Mouse (Mus musculus): ENCODE results near the gene Ddit4. TPM values are rescaled to one million over a fixed set of nuclear protein-coding genes. Genes with fewer than 3 reads are reported as not detected.

Gene Ddit4
- polyA plus RNA-seq, 1 experiment from 2014 or later, result 97.1 TPM

DNA sequence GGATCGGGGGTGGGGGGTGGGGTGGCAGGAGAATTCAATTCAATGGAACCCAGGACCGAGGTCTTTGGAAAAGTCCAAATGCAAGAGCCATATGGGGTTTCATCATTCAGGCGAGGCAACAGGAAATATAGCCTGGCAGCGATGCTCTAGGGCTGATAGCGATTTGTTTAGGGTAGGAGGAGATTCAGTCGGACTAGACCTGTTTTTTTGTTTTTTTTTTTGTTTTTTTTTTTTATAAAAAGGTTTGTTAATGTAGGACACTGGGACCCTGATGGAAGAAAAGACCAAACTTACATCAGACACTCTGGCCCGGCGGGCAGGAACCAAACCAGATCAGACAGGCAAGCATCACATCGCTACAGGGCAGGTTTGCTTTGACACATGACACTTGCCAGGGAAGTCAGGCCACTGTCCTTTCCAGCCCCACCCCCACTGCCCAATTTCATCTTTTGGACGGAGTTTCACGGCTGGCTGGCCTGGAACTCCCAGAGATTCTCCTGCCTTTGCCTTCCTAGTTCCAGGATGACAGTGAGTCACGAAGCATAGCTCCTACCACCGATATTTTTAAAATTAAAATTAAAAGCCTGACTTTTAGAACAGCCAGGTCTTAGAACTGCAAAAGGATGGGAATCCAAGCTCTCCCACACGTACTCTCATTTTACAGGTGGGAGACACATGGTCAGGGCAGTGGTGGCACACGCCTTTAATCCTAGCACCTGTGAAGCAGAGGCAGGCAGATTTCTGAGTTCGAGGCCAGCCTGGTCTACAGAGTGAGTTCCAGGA, 1.3 kb upstream of the Ddit4 start:
- Histone ChIP-seq H3K36me3 (ENCODE audit: control insufficient read depth, insufficient read depth, low read length) (no peaks in the 10 kb centered on the region), H3K4me2 (ENCODE audit: low read length) (peak overlapping the region; percentile 81), H3K9ac (ENCODE audit: low read depth, low read length) (peak overlapping the region; percentile 77), H3K9me3 (ENCODE audit: control insufficient read depth, low read length) (no peaks in the 10 kb centered on the region), H3K27me3 (replicated peaks; ENCODE audit: control insufficient read depth, insufficient read depth, low read length) (no peaks in the 10 kb centered on the region), H3K4me1 (ENCODE audit: control insufficient read depth, insufficient read depth, low read depth, low read length) (peaks cover 16% of the 10 kb centered on the region), H3K27ac (ENCODE audit: low read depth, low read length) (peak overlapping the region; percentile 96), H3K4me3 (ENCODE audit: low read length) (peak overlapping the region; percentile 85)
- ATAC-seq, result no peak
- WGBS, result 22% methylated on average over 16 of the region's 16 CpGs

GRCm38 (mm10) chr10:59952152-59952780, 632 bp upstream of the Ddit4 start:
- H3K36me3 ChIP-seq (ENCODE audit: control insufficient read depth, insufficient read depth, low read length), result no peaks in the 10 kb centered on the region
- peak; percentile 34 for ATAC-seq
- H3K9me3 ChIP-seq (ENCODE audit: control insufficient read depth, low read length), result no peaks in the 10 kb centered on the region
- no peaks in the 10 kb centered on the region for H3K27me3 ChIP-seq (replicated peaks; ENCODE audit: control insufficient read depth, insufficient read depth, low read length)
- WGBS, result under 1% methylated on average over 31 of the region's 31 CpGs
- peaks cover 15% of the 10 kb centered on the region for H3K4me1 ChIP-seq (ENCODE audit: control insufficient read depth, insufficient read depth, low read depth, low read length)
- H3K27ac ChIP-seq (ENCODE audit: low read depth, low read length), result peak overlapping the region; percentile 96
- peak overlapping the region; percentile 81 for H3K4me2 ChIP-seq (ENCODE audit: low read length)
- peak overlapping the region; percentile 77 for H3K9ac ChIP-seq (ENCODE audit: low read depth, low read length)
- peak overlapping the region; percentile 85 for H3K4me3 ChIP-seq (ENCODE audit: low read length)

DNA sequence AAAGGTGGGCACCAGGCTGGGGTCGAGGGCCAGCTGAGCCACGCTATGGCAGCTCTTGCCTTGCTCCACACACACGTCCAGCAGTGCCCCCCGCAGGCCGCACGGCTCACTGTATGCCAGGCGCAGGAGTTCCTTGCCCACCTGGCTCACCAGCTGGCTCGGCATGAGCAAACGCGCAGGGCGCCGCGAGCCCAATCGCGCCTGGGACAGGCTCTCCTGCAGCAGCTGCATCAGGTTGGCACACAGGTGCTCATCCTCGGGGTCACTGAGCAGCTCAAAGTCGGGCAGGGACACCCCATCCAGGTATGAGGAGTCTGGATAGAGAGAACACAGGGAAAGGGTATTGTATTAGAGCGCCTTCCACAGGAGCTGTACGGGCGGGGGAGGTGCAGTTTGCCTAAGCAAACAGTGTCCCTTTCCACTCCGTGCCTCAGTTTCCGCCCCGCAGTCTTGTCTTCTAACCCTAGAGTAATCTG, 880 bp downstream of the Ddit4 start:
- Histone ChIP-seq H3K9ac (ENCODE audit: low read depth, low read length) (peak overlapping the region; percentile 93), H3K9me3 (ENCODE audit: control insufficient read depth, low read length) (no peaks in the 10 kb centered on the region), H3K27ac (ENCODE audit: low read depth, low read length) (peak overlapping the region; percentile 96), H3K4me2 (ENCODE audit: low read length) (peak overlapping the region; percentile 82), H3K4me3 (ENCODE audit: low read length) (peak overlapping the region; percentile 85), H3K4me1 (ENCODE audit: control insufficient read depth, insufficient read depth, low read depth, low read length) (peaks cover 15% of the 10 kb centered on the region), H3K36me3 (ENCODE audit: control insufficient read depth, insufficient read depth, low read length) (no peaks in the 10 kb centered on the region), H3K27me3 (replicated peaks; ENCODE audit: control insufficient read depth, insufficient read depth, low read length) (no peaks in the 10 kb centered on the region)
- WGBS, result 0% methylated on average over 23 of the region's 23 CpGs
- ATAC-seq, result peak; percentile 53

DNA sequence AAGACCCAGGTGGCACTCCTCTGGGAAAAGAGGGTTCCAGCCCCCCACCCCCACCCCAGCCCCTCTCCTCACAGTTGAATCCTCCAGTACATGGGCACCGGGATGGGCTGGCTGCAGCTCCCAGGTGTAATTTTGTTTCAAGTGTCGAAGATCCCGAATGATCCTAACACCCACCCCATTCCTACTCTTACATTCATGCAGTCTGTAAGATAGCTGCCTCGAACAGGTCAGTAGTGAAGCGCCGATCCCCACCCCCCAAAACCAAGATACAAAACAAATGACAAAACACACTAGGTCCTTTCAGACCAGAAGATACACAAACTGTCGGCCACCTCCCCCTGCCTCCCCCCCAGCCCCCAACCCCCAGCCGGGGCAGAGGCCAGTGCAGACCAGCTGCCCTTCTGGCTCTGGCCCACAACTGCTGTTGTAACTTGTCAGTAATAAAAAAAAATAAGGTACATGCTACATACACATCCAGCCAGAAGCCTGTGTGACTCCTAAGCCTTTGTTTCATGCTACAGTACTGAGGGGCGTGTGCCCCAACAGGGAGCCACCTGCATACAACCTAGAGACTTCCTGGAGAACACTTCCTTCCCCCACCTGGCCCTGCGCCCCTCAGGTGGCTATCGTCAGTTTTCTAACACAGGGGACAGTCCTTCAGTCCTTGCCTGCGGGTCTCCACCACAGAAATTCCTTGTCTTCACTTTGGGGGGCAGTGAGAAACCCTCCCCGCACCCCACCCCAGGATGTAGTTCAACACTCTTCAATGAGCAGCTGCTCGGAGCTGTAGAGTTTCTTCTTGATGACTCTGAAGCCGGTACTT, 1.6 kb downstream of the Ddit4 start:
- Histone ChIP-seq H3K9me3 (ENCODE audit: control insufficient read depth, low read length) (no peaks in the 10 kb centered on the region), H3K9ac (ENCODE audit: low read depth, low read length) (peak overlapping the region; percentile 93), H3K4me1 (ENCODE audit: control insufficient read depth, insufficient read depth, low read depth, low read length) (peaks cover 15% of the 10 kb centered on the region), H3K4me3 (ENCODE audit: low read length) (peak overlapping the region; percentile 85), H3K4me2 (ENCODE audit: low read length) (peak overlapping the region; percentile 82), H3K27ac (ENCODE audit: low read depth, low read length) (peak overlapping the region; percentile 96), H3K36me3 (ENCODE audit: control insufficient read depth, insufficient read depth, low read length) (no peaks in the 10 kb centered on the region), H3K27me3 (replicated peaks; ENCODE audit: control insufficient read depth, insufficient read depth, low read length) (no peaks in the 10 kb centered on the region)
- no peak for ATAC-seq
- WGBS, result 27% methylated on average over 15 of the region's 15 CpGs

DNA sequence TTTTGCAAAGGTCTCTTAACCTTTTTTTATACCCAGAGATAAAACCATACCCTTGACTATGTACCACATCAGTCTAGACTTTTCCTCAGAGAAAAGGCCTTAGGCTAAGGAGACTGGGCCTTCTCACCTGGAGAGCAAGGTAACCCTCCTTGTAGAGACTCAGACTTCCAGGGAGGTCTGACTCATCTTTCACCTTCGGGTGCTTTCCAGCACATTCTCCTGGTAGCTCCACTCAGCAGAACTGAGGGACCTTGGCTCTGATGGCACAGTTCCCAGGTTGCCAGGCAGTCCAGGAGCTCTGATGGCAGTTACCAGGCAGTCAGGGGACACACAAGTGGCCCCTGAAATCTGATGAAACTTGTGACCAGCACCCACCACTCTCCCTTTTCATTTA, 2.4 kb downstream of the Ddit4 start:
- WGBS, result 54% methylated on average over 1 of the region's 1 CpGs
- peaks cover 15% of the 10 kb centered on the region for H3K4me1 ChIP-seq (ENCODE audit: control insufficient read depth, insufficient read depth, low read depth, low read length)
- H3K27ac ChIP-seq (ENCODE audit: low read depth, low read length), result no peak overlapping the region; the same call in 1 of the 2 replicates
- no peaks in the 10 kb centered on the region for H3K9me3 ChIP-seq (ENCODE audit: control insufficient read depth, low read length)
- peak overlapping the region; percentile 82 for H3K4me2 ChIP-seq (ENCODE audit: low read length)
- peak overlapping the region; percentile 93 for H3K9ac ChIP-seq (ENCODE audit: low read depth, low read length)
- H3K4me3 ChIP-seq (ENCODE audit: low read length), result peak overlapping the region; percentile 85
- H3K27me3 ChIP-seq (replicated peaks; ENCODE audit: control insufficient read depth, insufficient read depth, low read length), result no peaks in the 10 kb centered on the region
- ATAC-seq, result no peak
- H3K36me3 ChIP-seq (ENCODE audit: control insufficient read depth, insufficient read depth, low read length), result no peaks in the 10 kb centered on the region

- H3K9me3 ChIP-seq (ENCODE audit: control insufficient read depth, low read length), result no peaks in the 10 kb centered on the region
- H3K27ac ChIP-seq (ENCODE audit: low read depth, low read length), result peak overlapping the region; percentile 9; the same call in 1 of the 2 replicates
- 50% methylated on average over 6 of the region's 6 CpGs for WGBS
- no peaks in the 10 kb centered on the region for H3K36me3 ChIP-seq (ENCODE audit: control insufficient read depth, insufficient read depth, low read length)
- H3K9ac ChIP-seq (ENCODE audit: low read depth, low read length), result no peak overlapping the region
- peaks cover 16% of the 10 kb centered on the region for H3K4me1 ChIP-seq (ENCODE audit: control insufficient read depth, insufficient read depth, low read depth, low read length)
- H3K27me3 ChIP-seq (replicated peaks; ENCODE audit: control insufficient read depth, insufficient read depth, low read length), result no peaks in the 10 kb centered on the region
- no peak for ATAC-seq
- no peak overlapping the region for H3K4me3 ChIP-seq (ENCODE audit: low read length)
- H3K4me2 ChIP-seq (ENCODE audit: low read length), result peak overlapping the region; percentile 82
Observed at GRCm38 (mm10) chr10:59948363-59949254, 3.0 kb downstream of the Ddit4 start.

- Histone ChIP-seq H3K4me1 (ENCODE audit: control insufficient read depth, insufficient read depth, low read depth, low read length) (peaks cover 24% of the 10 kb centered on the region), H3K27me3 (replicated peaks; ENCODE audit: control insufficient read depth, insufficient read depth, low read length) (no peaks in the 10 kb centered on the region), H3K9me3 (ENCODE audit: control insufficient read depth, low read length) (no peaks in the 10 kb centered on the region), H3K9ac (ENCODE audit: low read depth, low read length) (no peak overlapping the region), H3K4me3 (ENCODE audit: low read length) (no peak overlapping the region), H3K27ac (ENCODE audit: low read depth, low read length) (peak overlapping the region; percentile 33; the same call in 1 of the 2 replicates), H3K4me2 (ENCODE audit: low read length) (no peak overlapping the region), H3K36me3 (ENCODE audit: control insufficient read depth, insufficient read depth, low read length) (no peaks in the 10 kb centered on the region)
- no peak for ATAC-seq
- WGBS, result 66% methylated on average over 7 of the region's 7 CpGs
Observed at GRCm38 (mm10) chr10:59947296-59948073, 4.1 kb downstream of the Ddit4 start.

DNA sequence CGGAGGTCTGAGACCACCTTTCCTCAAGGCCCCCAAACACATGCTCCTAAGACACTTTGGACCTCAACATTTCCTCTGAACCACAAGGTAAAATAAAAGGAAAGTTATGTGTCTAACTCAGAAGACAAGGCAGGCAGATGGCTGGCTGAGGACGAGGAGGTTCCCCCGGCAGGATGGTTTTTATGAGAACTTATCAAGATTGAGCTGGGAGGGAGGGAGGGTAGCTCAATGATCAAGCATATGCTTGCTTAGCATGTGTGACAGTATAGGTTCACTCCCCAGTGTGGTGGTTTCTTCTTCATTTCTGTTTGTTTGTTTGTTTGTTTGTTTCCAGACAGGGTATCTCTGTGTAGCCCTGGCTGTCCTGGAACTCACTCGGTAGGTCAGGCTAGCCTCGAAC, 5.3 kb downstream of the Ddit4 start:
- Histone ChIP-seq H3K27me3 (replicated peaks; ENCODE audit: control insufficient read depth, insufficient read depth, low read length) (no peaks in the 10 kb centered on the region), H3K36me3 (ENCODE audit: control insufficient read depth, insufficient read depth, low read length) (no peaks in the 10 kb centered on the region), H3K4me1 (ENCODE audit: control insufficient read depth, insufficient read depth, low read depth, low read length) (peaks cover 29% of the 10 kb centered on the region), H3K27ac (ENCODE audit: low read depth, low read length) (no peak overlapping the region), H3K4me2 (ENCODE audit: low read length) (no peak overlapping the region), H3K9ac (ENCODE audit: low read depth, low read length) (no peak overlapping the region), H3K4me3 (ENCODE audit: low read length) (no peak overlapping the region), H3K9me3 (ENCODE audit: control insufficient read depth, low read length) (no peaks in the 10 kb centered on the region)
- 85% methylated on average over 5 of the region's 5 CpGs for WGBS
- no peak for ATAC-seq
